Mouse (Mus musculus): ENCODE data around the gene Ddt. TPM values are rescaled to one million over a fixed set of nuclear protein-coding genes. Genes with fewer than 3 reads are reported as not detected.

Gene Ddt
- polyA plus RNA-seq, 1 experiment from 2014 or later, result 95.3 TPM

- peak within 1 kb of the TSS; percentile 93 for H3K4me3 ChIP-seq
- peak; percentile 99 for DNase-seq (ENCODE audit: low spot score)
- H3K27ac ChIP-seq, result peak within 1 kb of the TSS; percentile 90
- no peaks in the 10 kb centered on the region for H3K27me3 ChIP-seq (ENCODE audit: insufficient read depth, poor library complexity, severe bottlenecking)
- under 1% methylated on average over 61 of the region's 61 CpGs for WGBS
- peaks cover 26% of the 10 kb centered on the region for H3K4me1 ChIP-seq (replicated peaks)
- H3K9me3 ChIP-seq, result no peaks in the 10 kb centered on the region
- peaks cover 36% of the 10 kb centered on the region for H3K36me3 ChIP-seq
Observed at GRCm38 (mm10) chr10:75763682-75764518, 9.3 kb downstream of the Ddt start, which contains the start of gene Cabin1. Gene Cabin1 (minus strand): TSS chr10:75764341.

DNA sequence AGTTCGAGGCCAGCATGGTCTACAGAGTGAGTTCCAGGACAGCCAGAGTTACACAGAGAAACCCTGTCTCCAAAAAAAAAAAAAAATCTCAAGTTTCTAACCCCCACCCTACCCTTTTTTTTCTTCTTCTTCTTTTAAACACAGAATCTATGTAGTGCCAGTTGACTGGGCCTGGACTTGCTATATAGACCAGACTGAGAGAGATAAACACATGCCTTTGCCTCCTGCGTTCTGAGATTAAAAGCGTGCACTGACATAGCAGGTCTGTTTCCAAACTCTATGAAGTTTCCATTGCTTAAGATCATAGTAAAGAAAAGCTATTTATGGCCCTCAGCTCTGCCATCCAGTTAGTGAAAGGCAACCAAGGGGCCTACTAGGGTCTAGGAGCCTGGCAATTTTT is 10.8 kb downstream of the Ddt start:
- Histone ChIP-seq H3K27ac (no peak overlapping the region), H3K36me3 (peaks cover 51% of the 10 kb centered on the region), H3K4me1 (replicated peaks) (peaks cover 26% of the 10 kb centered on the region), H3K4me3 (peak overlapping the region; percentile 13; the same call in 1 of the 2 replicates), H3K27me3 (ENCODE audit: insufficient read depth, poor library complexity, severe bottlenecking) (no peaks in the 10 kb centered on the region), H3K9me3 (0 out of 2 replicates have a peak, but pooled peaks cover 4% of the 10 kb centered on the region)
- WGBS, result 96% methylated on average over 3 of the region's 3 CpGs
- no peak for DNase-seq (ENCODE audit: low spot score)

DNA sequence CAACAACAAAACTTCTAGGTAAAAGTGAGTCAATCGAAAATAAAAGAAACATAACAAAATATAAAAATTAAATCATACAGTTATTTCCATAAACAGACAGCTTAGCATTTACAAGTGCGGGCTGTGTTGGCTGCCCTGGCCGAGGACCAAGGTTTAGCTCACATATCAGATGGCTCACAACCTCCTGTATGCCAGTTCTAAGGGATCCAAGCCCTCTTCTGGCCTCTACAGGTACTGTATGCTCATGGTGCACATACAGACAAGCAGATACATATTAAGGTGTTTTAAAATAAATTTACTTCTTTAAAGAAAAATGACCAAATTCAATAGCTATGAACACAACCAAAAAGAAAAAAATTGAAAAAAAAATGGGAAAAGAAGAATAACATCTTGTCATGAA is 12.9 kb downstream of the Ddt start:
- Histone ChIP-seq H3K36me3 (peaks cover 69% of the 10 kb centered on the region), H3K4me1 (replicated peaks) (peaks cover 26% of the 10 kb centered on the region), H3K9me3 (0 out of 2 replicates have a peak, but pooled peaks cover 4% of the 10 kb centered on the region), H3K27me3 (ENCODE audit: insufficient read depth, poor library complexity, severe bottlenecking) (no peaks in the 10 kb centered on the region), H3K27ac (no peak overlapping the region), H3K4me3 (no peak overlapping the region)
- no peak for DNase-seq (ENCODE audit: low spot score)
- WGBS, result 96% methylated on average over 3 of the region's 3 CpGs

DNA sequence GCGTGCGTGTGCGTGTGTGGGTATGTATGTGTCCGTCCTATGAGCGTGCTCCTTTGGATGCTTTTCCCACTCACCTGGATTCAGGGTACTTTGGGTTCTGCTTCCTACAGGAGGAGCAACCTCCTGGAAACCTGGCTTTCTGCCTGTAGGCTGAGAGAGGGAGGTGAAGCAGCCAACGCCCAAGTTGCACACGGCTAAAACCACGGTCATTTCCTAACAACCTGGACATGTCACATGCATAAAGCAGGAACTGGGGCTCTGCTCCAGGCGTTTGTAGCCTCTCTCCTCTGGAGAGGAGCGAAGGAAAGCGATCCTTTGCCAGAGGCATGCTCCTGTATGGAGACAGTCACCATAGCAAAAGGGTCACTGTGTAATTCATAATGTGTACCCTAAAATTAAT is 16.5 kb downstream of the Ddt start:
- WGBS, result 95% methylated on average over 11 of the region's 11 CpGs
- Histone ChIP-seq H3K27ac (no peak overlapping the region), H3K4me3 (no peak overlapping the region), H3K27me3 (ENCODE audit: insufficient read depth, poor library complexity, severe bottlenecking) (no peaks in the 10 kb centered on the region), H3K4me1 (replicated peaks) (no peaks in the 10 kb centered on the region), H3K36me3 (peaks cover 97% of the 10 kb centered on the region), H3K9me3 (0 out of 2 replicates have a peak, but pooled peaks cover 4% of the 10 kb centered on the region)
- DNase-seq (ENCODE audit: low spot score), result no peak

- DNase-seq (ENCODE audit: low spot score), result peak; percentile 78
- Histone ChIP-seq H3K27me3 (ENCODE audit: insufficient read depth, poor library complexity, severe bottlenecking) (no peaks in the 10 kb centered on the region), H3K27ac (no peak overlapping the region), H3K4me3 (no peak overlapping the region), H3K36me3 (peaks cover 98% of the 10 kb centered on the region), H3K4me1 (replicated peaks) (no peaks in the 10 kb centered on the region), H3K9me3 (no peaks in the 10 kb centered on the region)
- 48% methylated on average over 3 of the region's 3 CpGs for WGBS
Observed at GRCm38 (mm10) chr10:75744017-75744416, 29.2 kb downstream of the Ddt start.

GRCm38 (mm10) chr10:75743369-75743768 is 29.8 kb downstream of the Ddt start:
- no peak for DNase-seq (ENCODE audit: low spot score)
- Histone ChIP-seq H3K9me3 (no peaks in the 10 kb centered on the region), H3K27me3 (ENCODE audit: insufficient read depth, poor library complexity, severe bottlenecking) (no peaks in the 10 kb centered on the region), H3K27ac (no peak overlapping the region), H3K4me1 (replicated peaks) (no peaks in the 10 kb centered on the region), H3K36me3 (peaks cover 98% of the 10 kb centered on the region), H3K4me3 (no peak overlapping the region)
- WGBS, result 93% methylated on average over 12 of the region's 12 CpGs

DNA sequence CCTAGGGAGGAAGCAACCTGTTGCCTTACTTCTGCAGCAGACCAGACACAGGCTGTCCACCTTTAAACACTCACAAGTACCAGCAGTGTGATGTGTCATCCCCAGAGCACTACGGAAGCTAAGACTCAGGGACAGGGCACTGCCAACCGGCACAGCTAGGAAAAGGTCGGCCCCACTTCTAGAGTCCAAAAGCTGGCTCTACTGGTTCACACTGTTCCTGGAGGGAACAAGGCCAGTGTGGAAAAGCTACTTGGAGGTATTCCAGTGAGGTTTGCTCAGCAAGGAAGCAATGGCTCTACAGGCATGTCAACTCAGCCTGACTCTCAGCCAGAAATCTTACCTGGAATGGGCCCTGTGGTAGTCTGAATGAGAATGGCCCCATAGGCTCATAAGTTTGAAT is 32.3 kb downstream of the Ddt start:
- no peak for DNase-seq (ENCODE audit: low spot score)
- H3K36me3 ChIP-seq, result peaks cover 97% of the 10 kb centered on the region
- H3K4me3 ChIP-seq, result no peak overlapping the region
- WGBS, result 88% methylated on average over 3 of the region's 3 CpGs
- H3K27ac ChIP-seq, result no peak overlapping the region
- no peaks in the 10 kb centered on the region for H3K4me1 ChIP-seq (replicated peaks)
- no peaks in the 10 kb centered on the region for H3K27me3 ChIP-seq (ENCODE audit: insufficient read depth, poor library complexity, severe bottlenecking)
- H3K9me3 ChIP-seq, result no peaks in the 10 kb centered on the region

- Histone ChIP-seq H3K4me1 (replicated peaks) (no peaks in the 10 kb centered on the region), H3K27me3 (ENCODE audit: insufficient read depth, poor library complexity, severe bottlenecking) (no peaks in the 10 kb centered on the region), H3K9me3 (no peaks in the 10 kb centered on the region), H3K4me3 (no peak overlapping the region), H3K36me3 (peaks cover 97% of the 10 kb centered on the region), H3K27ac (no peak overlapping the region)
- DNase-seq (ENCODE audit: low spot score), result no peak
- WGBS, result 93% methylated on average over 7 of the region's 7 CpGs
Observed at GRCm38 (mm10) chr10:75725449-75725848, 47.8 kb downstream of the Ddt start.

Other genes with a start within 250 kb of the Ddt start
- 2.8 and 6.6 TPM in 2 replicates for gene Lrrc75b, start 213.1 kb downstream of the Ddt start, polyA plus RNA-seq (2016; fragmentation: Nextera tagmentation; extraction: Ambion mirVana)
- gene Ggt1, start 211.8 kb downstream of the Ddt start, polyA plus RNA-seq (2016; fragmentation: Nextera tagmentation; extraction: Ambion mirVana), result 3.3 and 3.4 TPM in 2 replicates
- 0.30 and 0.82 TPM in 2 replicates for gene Ggt5, start 184.1 kb downstream of the Ddt start, polyA plus RNA-seq (2016; fragmentation: Nextera tagmentation; extraction: Ambion mirVana)
- gene Susd2, start 129.4 kb downstream of the Ddt start, polyA plus RNA-seq (2016; fragmentation: Nextera tagmentation; extraction: Ambion mirVana), result 2.0 and 3.0 TPM in 2 replicates
- gene Cabin1, start 9.1 kb downstream of the Ddt start, polyA plus RNA-seq (2016; fragmentation: Nextera tagmentation; extraction: Ambion mirVana), result 36.8 and 38.4 TPM in 2 replicates
- not detected in 2 replicates for gene Gm20441, start 7.5 kb upstream of the Ddt start, polyA plus RNA-seq (2016; fragmentation: Nextera tagmentation; extraction: Ambion mirVana)
- 1.4 and 1.9 TPM in 2 replicates for gene Gstt3, start 8.0 kb upstream of the Ddt start, polyA plus RNA-seq (2016; fragmentation: Nextera tagmentation; extraction: Ambion mirVana)
- gene Gstt1, start 25.2 kb upstream of the Ddt start, polyA plus RNA-seq (2016; fragmentation: Nextera tagmentation; extraction: Ambion mirVana), result 3.8 and 4.1 TPM in 2 replicates
- not detected in 2 replicates for gene Gstt4, start 49.1 kb upstream of the Ddt start, polyA plus RNA-seq (2016; fragmentation: Nextera tagmentation; extraction: Ambion mirVana)
- gene Gstt2, start 64.0 kb upstream of the Ddt start, polyA plus RNA-seq (2016; fragmentation: Nextera tagmentation; extraction: Ambion mirVana), result 7.9 and 8.5 TPM in 2 replicates
- gene Mif, start 86.8 kb upstream of the Ddt start, polyA plus RNA-seq (2016; fragmentation: Nextera tagmentation; extraction: Ambion mirVana), result 2,694 and 3,395 TPM in 2 replicates
- 1.6 and 3.1 TPM in 2 replicates for gene Derl3, start 120.0 kb upstream of the Ddt start, polyA plus RNA-seq (2016; fragmentation: Nextera tagmentation; extraction: Ambion mirVana)
- gene Smarcb1, start 148.2 kb upstream of the Ddt start, polyA plus RNA-seq (2016; fragmentation: Nextera tagmentation; extraction: Ambion mirVana), result 284 and 332 TPM in 2 replicates
- gene Chchd10, start 159.7 kb upstream of the Ddt start, polyA plus RNA-seq (2016; fragmentation: Nextera tagmentation; extraction: Ambion mirVana), result 9.3 and 13.1 TPM in 2 replicates
- 31.0 and 41.3 TPM in 2 replicates for gene Mmp11, start 163.1 kb upstream of the Ddt start, polyA plus RNA-seq (2016; fragmentation: Nextera tagmentation; extraction: Ambion mirVana)
- gene Gm867, start 167.3 kb upstream of the Ddt start, polyA plus RNA-seq (2016; fragmentation: Nextera tagmentation; extraction: Ambion mirVana), result 0.85 and 1.6 TPM in 2 replicates
- gene Vpreb3, start 169.6 kb upstream of the Ddt start, polyA plus RNA-seq (2016; fragmentation: Nextera tagmentation; extraction: Ambion mirVana), result 0.37 and 0.61 TPM in 2 replicates
- gene Gm5134, start 181.1 kb upstream of the Ddt start, polyA plus RNA-seq (2016; fragmentation: Nextera tagmentation; extraction: Ambion mirVana), result not detected in 2 replicates

Data from hindbrain, embryonic 10.5 days (tissue).